Mouse (Mus musculus): ENCODE measurements around the gene Cdk1.

GRCm38 (mm10) chr10:69383186-69383585, 30.4 kb upstream of the Cdk1 start:
- TF ChIP-seq POLR2A (IDR thresholded peaks at IDR 0.05; ENCODE audit: extremely low read depth, insufficient read depth, low read length) = no peak
- no peak for TF ChIP-seq CTCF (IDR thresholded peaks at IDR 0.05; ENCODE audit: extremely low read depth, insufficient read depth, low read length)
